Mouse (Mus musculus): Measurements from ENCODE around the gene Sema5a. TPM values are rescaled to one million over a fixed set of nuclear protein-coding genes. Genes with fewer than 3 reads are reported as not detected.

The Sema5a gene
- polyA plus RNA-seq, 1 experiment from 2014 or later = 37.9 TPM

DNA sequence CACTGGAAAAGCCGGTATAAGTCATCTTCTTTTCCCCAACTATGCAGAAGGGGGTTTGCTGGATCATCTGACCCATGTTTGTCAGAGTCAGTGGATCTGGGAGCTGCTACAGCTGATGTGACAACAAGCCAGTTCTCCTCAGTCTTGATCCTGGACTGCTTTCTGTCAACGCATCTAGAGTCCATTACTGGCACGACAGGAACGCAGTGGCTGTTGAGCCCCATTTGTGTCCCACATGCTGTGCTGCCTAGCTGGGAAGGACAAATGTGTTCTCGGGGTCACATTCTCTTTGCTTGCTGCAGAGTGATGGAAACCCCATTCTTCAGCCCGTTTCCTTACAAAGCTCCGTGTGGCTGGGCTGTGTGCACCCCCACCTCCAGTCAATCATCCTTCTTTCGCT is 12.7 kb downstream of the Sema5a start:
- 67% methylated on average over 8 of the region's 8 CpGs for whole genome bisulfite sequencing

DNA sequence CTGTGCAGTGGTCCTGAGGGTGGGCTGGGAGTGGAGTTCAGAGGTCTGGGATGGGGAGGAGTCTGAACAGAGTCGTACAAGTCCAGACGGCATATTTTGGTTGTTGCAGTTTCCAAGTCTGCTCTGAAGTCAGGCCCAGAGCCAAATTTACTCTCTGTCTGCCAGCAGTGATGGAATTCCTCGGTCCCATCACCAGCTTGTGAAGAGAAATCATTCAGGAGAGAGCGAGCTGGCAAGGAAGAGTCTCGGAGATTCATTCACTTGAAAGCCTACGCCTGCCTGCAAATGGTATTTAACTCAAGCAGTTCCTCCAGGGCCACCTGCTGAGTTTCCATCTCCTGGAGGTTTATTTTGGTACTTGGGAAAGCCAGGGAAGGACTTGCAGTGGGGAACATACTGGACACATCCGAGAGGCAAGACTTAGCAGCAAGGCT is 13.3 kb downstream of the Sema5a start:
- H3K4me3 ChIP-seq = no peak overlapping the region
- peaks cover 9% of the 10 kb centered on the region; the same call in 1 of the 2 replicates for H3K36me3 ChIP-seq
- peak overlapping the region; percentile 60 for H3K27ac ChIP-seq
- no peaks in the 10 kb centered on the region for H3K27me3 ChIP-seq
- 0 out of 2 replicates have a peak, but pooled peaks cover 8% of the 10 kb centered on the region for H3K9me3 ChIP-seq
- H3K4me2 ChIP-seq = peak overlapping the region; percentile 40
- H3K4me1 ChIP-seq = peaks cover 41% of the 10 kb centered on the region
- WGBS = 25% methylated on average over 7 of the region's 7 CpGs
- H3K9ac ChIP-seq = no peak overlapping the region; the same call in 1 of the 2 replicates
- ATAC-seq (ENCODE audit: insufficient number of reproducible peaks, insufficient read depth, low FRiP score, low TSS enrichment, low read depth) = no peak

More for the DNA sequence above, 12.7 kb downstream of the Sema5a start:
- no peaks in the 10 kb centered on the region for H3K27me3 ChIP-seq
- H3K27ac ChIP-seq = peak overlapping the region; percentile 60
- no peak overlapping the region for H3K9ac ChIP-seq
- H3K4me1 ChIP-seq = peaks cover 41% of the 10 kb centered on the region
- H3K9me3 ChIP-seq = 0 out of 2 replicates have a peak, but pooled peaks cover 8% of the 10 kb centered on the region
- H3K4me3 ChIP-seq = no peak overlapping the region
- H3K4me2 ChIP-seq = peak overlapping the region; percentile 40
- peaks cover 9% of the 10 kb centered on the region; the same call in 1 of the 2 replicates for H3K36me3 ChIP-seq
- ATAC-seq (ENCODE audit: insufficient number of reproducible peaks, insufficient read depth, low FRiP score, low TSS enrichment, low read depth) = no peak

DNA sequence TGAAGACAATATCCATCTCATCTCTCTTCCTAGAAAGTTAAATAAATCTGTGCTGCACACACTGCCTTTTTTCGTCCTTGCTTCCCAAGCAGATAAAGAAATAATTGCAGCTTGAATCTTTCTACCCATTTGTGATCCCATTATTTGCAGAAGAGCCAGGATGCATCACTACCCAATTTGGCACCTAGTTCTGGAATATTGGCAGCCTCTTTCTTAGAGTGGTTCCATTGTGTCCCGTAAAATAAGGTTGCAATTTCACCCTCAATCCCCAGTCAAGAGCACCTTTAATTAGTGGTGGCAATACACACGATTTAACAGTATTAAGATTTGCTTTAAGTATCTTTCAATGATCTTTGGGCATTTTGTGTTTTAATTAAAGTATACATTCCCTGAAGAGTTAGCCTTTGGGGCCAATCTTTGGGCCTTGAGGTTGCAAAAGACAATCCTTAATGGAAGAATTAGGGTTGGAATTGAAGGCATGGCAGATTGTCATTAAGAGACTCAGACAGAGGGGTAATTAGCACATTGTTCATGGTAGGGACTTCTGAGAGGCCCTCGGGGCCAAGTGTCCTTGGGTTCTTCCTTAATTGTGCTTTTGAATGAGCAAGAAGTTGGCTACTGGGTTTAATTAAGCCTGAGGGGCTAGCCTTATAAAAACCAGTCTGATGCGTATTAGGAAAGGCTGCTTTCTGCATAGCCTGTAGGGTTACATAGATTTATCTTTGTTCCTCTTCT is 14.9 kb downstream of the Sema5a start:
- no peak overlapping the region for H3K4me3 ChIP-seq

DNA sequence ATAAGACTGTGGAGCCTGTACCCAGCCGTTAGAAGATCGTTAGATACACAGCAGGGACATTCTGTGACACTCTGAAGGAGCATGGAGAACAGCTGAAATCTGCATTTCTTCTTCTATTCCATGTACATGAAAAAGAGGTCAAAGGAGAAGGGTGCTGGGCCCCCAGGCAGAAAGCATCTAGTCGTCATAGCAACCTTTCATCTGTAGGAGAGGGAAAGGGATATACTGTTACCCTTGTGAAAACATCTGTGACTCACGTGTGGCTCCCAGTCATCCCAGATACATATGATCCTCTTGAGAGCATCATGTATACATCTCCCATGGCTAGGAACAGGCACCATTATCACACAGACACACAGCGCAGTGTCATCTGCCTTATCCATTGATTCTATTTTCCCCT is 16.3 kb downstream of the Sema5a start:
- H3K4me1 ChIP-seq = peaks cover 64% of the 10 kb centered on the region
- no peaks in the 10 kb centered on the region for H3K36me3 ChIP-seq
- H3K4me2 ChIP-seq = no peak overlapping the region
- H3K9ac ChIP-seq = no peak overlapping the region
- WGBS = 17% methylated on average over 5 of the region's 5 CpGs
- no peak for ATAC-seq (ENCODE audit: insufficient number of reproducible peaks, insufficient read depth, low FRiP score, low TSS enrichment, low read depth)
- no peaks in the 10 kb centered on the region for H3K9me3 ChIP-seq
- no peaks in the 10 kb centered on the region for H3K27me3 ChIP-seq
- no peak overlapping the region for H3K4me3 ChIP-seq
- H3K27ac ChIP-seq = no peak overlapping the region

More for the DNA sequence above, 14.9 kb downstream of the Sema5a start:
- Histone ChIP-seq H3K4me2 (no peak overlapping the region), H3K4me1 (peaks cover 50% of the 10 kb centered on the region), H3K27me3 (no peaks in the 10 kb centered on the region), H3K9me3 (no peaks in the 10 kb centered on the region), H3K9ac (no peak overlapping the region), H3K36me3 (no peaks in the 10 kb centered on the region), H3K27ac (no peak overlapping the region)
- no peak for ATAC-seq (ENCODE audit: insufficient number of reproducible peaks, insufficient read depth, low FRiP score, low TSS enrichment, low read depth)
- WGBS = 46% methylated on average over 5 of the region's 5 CpGs

DNA sequence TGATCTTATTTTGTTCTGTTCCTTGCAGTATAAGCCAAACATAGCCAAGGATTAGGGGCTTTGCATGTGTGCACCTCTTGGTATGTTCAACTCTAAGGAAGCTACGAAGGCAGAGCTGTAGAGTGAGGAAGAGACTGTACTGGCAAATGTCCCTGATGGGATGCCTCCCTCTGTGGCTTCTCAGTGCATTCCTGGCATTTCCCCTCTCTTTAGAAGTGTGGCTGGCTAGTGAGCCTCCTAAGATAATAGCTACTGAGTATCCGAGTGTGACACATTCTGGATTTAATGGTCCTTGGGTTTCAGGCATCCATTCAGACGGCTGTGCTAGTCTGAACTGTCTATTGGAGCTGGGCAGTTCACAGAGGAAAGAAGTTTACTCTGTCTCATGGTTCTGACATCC is 19.0 kb downstream of the Sema5a start:
- no peaks in the 10 kb centered on the region for H3K9me3 ChIP-seq
- no peak overlapping the region for H3K9ac ChIP-seq
- H3K4me3 ChIP-seq = no peak overlapping the region
- H3K4me1 ChIP-seq = peaks cover 55% of the 10 kb centered on the region
- no peaks in the 10 kb centered on the region for H3K27me3 ChIP-seq
- 43% methylated on average over 3 of the region's 3 CpGs for WGBS
- no peak overlapping the region for H3K4me2 ChIP-seq
- ATAC-seq (ENCODE audit: insufficient number of reproducible peaks, insufficient read depth, low FRiP score, low TSS enrichment, low read depth) = no peak
- peaks cover 3% of the 10 kb centered on the region; the same call in 1 of the 2 replicates for H3K36me3 ChIP-seq
- no peak overlapping the region for H3K27ac ChIP-seq

DNA sequence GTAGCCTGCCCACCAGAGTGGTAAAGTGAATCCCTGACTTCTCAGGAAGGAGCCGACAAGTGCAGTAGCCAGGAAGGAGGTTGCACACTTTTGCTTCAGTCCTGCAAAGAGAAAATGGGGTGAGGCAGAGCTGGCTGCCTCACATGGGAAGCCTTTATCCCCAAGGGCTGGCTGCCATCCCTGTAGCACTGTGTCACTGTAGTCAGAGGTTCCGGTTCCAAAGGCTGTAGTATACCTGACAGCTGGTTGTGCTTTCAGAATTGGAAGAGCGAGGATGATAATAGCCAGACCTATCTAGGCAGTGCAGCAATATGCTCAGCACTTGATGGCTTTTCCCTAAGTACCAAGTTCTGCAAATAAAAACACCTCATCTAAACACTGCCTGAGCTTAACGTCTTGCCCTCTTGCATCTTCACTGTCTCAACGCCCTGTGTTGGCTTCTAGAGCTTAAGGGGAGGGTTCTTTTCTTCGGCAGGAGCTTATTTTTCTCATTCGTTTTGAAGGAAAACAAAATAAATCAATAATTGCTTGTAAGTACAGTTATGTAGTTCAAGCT is 20.3 kb downstream of the Sema5a start:
- no peak overlapping the region for H3K4me2 ChIP-seq
- no peak overlapping the region for H3K9ac ChIP-seq
- H3K36me3 ChIP-seq = peaks cover 3% of the 10 kb centered on the region; the same call in 1 of the 2 replicates
- H3K4me3 ChIP-seq = no peak overlapping the region
- H3K4me1 ChIP-seq = peaks cover 52% of the 10 kb centered on the region
- 83% methylated on average over 7 of the region's 7 CpGs for WGBS
- ATAC-seq (ENCODE audit: insufficient number of reproducible peaks, insufficient read depth, low FRiP score, low TSS enrichment, low read depth) = no peak
- H3K27ac ChIP-seq = no peak overlapping the region; the same call in 1 of the 2 replicates
- H3K27me3 ChIP-seq = no peaks in the 10 kb centered on the region
- H3K9me3 ChIP-seq = no peaks in the 10 kb centered on the region

DNA sequence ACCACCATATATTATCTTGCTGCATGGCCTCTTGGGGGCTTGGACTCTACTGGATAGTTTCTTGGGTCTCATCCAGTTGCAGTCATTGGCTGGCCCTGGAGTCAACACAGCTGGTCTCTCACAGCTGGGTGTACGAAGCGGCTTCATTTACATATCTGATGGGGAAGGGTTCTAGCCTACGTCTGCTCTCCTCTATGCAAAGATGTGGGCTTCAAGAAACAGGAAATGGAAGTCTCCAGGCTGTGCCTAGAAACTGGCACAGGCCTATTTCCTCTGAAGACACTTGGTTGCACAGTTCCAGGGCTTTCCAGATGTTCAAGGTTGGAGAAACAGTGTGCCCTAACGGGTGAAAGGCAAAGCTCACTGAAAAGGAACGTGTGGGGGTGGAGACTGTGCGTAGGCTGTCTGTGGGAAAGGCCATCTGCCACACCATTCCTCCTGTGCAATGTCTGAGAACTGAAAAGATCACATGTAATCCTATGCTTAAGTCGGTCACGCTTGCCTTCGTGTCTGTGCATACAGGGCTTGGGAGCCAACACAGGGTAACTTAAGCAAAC is 20.8 kb downstream of the Sema5a start:
- Histone ChIP-seq H3K4me3 (no peak overlapping the region), H3K27ac (peak overlapping the region; percentile 71; the same call in 1 of the 2 replicates), H3K9me3 (no peaks in the 10 kb centered on the region), H3K27me3 (no peaks in the 10 kb centered on the region), H3K36me3 (peaks cover 3% of the 10 kb centered on the region; the same call in 1 of the 2 replicates), H3K9ac (no peak overlapping the region), H3K4me2 (no peak overlapping the region), H3K4me1 (peaks cover 54% of the 10 kb centered on the region)
- ATAC-seq (ENCODE audit: insufficient number of reproducible peaks, insufficient read depth, low FRiP score, low TSS enrichment, low read depth) = 0 out of 2 replicates have a peak, but pooled peaks have one; percentile 29
- WGBS = 52% methylated on average over 9 of the region's 9 CpGs

DNA sequence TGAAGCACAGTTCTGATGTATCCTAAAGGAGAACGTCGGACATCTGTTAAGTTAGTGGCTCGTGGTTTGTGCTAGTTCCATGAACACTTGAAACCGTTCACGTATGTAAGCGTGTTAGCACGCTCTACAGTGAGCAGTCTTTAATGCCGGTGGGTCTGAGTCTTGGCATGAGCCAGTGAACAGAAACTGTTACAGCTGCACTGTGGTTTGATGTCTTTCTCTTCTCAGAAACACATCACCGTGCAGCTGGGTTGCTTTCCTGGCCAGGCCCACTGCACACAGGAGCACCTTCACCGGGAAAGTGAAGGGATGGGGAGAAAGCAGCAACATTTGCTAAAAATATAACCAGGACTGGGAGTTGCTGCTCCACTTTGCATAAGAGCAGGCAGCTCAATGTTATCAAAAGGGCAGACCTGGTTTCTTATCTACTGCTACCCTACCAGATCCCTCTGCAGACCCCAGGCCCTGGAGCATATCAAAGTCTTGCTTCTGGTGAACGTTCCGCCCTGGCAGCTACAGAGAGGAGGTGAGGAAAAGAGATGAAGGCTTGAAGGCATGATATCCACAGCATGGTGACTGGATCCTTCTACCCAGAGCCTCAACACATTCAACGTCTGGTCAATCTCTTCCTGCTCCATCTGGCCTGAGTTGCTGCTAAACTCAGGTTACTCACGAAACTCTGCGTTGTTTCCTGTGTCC is 21.7 kb downstream of the Sema5a start:
- H3K4me1 ChIP-seq = peaks cover 46% of the 10 kb centered on the region
- no peaks in the 10 kb centered on the region for H3K27me3 ChIP-seq
- H3K27ac ChIP-seq = peak overlapping the region; percentile 71; the same call in 1 of the 2 replicates
- peak; percentile 43; the same call in 1 of the 2 replicates for ATAC-seq (ENCODE audit: insufficient number of reproducible peaks, insufficient read depth, low FRiP score, low TSS enrichment, low read depth)
- H3K4me2 ChIP-seq = no peak overlapping the region
- no peaks in the 10 kb centered on the region for H3K9me3 ChIP-seq
- peaks cover 4% of the 10 kb centered on the region; the same call in 1 of the 2 replicates for H3K36me3 ChIP-seq
- no peak overlapping the region for H3K4me3 ChIP-seq
- 62% methylated on average over 15 of the region's 15 CpGs for WGBS
- no peak overlapping the region for H3K9ac ChIP-seq

DNA sequence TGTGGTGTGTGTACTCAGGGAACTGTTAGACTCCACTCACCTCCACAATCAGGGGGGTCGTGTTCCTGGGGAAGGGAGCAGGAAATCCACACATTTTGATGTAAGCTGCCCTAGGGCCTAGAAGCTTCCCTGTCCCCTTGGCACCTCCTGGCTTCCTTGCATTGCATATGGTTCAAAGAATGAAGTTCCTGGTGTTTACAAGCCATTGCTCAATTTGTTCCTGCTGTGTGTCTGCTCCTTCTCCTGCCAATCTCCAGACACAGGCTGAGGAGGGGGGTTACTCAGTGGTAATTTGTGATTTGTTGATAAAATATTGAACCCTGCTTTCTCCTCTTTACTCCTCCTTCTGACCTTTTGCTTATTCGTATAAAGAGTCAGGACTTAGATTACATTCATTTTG is 25.5 kb downstream of the Sema5a start:
- no peak for ATAC-seq (ENCODE audit: insufficient number of reproducible peaks, insufficient read depth, low FRiP score, low TSS enrichment, low read depth)
- 27% methylated on average over 2 of the region's 2 CpGs for WGBS

DNA sequence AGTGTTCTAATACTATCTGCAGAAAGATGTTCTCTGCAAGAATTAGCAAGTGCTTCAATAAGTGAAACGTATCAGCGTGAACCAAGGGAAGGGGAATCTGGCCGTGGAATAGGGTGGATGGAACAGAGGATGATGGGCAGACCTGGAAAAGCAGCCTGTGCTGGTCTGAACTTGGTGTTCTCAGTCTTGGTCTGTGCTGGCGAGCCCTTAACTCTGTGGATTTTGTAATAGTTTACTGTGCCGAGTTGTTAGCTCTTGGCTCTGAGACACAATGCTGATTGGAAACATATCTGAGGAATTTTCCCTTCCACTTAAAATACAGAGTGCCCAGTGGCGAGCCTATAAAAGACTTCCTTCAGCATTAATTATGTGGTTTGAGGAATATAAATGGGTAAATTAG is 29.3 kb downstream of the Sema5a start:
- ATAC-seq (ENCODE audit: insufficient number of reproducible peaks, insufficient read depth, low FRiP score, low TSS enrichment, low read depth) = no peak
- WGBS = 68% methylated on average over 6 of the region's 6 CpGs
- peaks cover 12% of the 10 kb centered on the region for H3K36me3 ChIP-seq
- H3K9me3 ChIP-seq = no peaks in the 10 kb centered on the region
- no peak overlapping the region for H3K9ac ChIP-seq
- no peak overlapping the region for H3K4me2 ChIP-seq
- H3K4me3 ChIP-seq = no peak overlapping the region
- no peaks in the 10 kb centered on the region for H3K27me3 ChIP-seq
- peaks cover 31% of the 10 kb centered on the region for H3K4me1 ChIP-seq
- no peak overlapping the region for H3K27ac ChIP-seq

More for the DNA sequence above, 25.5 kb downstream of the Sema5a start:
- Histone ChIP-seq H3K27me3 (no peaks in the 10 kb centered on the region), H3K36me3 (peaks cover 15% of the 10 kb centered on the region), H3K4me2 (no peak overlapping the region), H3K9me3 (no peaks in the 10 kb centered on the region), H3K27ac (no peak overlapping the region), H3K4me1 (peaks cover 37% of the 10 kb centered on the region), H3K9ac (no peak overlapping the region), H3K4me3 (no peak overlapping the region)

DNA sequence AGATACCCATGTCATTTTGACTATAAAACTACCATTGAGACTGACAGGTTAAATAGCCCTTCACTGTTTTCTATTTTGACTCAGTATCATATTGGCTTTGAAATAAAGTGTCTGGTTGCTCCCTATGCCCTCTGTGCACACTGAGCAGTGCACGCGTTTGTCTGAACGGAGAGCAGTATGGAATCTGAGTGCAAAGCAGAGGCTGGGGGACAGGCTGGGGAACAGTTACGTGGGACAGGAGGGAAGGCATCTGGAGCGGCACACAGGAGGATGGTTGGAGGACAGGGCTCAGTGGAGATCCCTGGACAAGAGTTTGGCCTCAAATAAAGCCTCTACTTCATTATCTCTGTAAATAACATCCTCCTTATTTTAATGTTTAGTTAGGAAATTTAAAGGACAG is 30.4 kb downstream of the Sema5a start:
- Histone ChIP-seq H3K4me3 (no peak overlapping the region), H3K9ac (no peak overlapping the region), H3K27me3 (no peaks in the 10 kb centered on the region), H3K9me3 (no peaks in the 10 kb centered on the region), H3K36me3 (peaks cover 12% of the 10 kb centered on the region), H3K4me1 (peaks cover 33% of the 10 kb centered on the region), H3K4me2 (no peak overlapping the region), H3K27ac (no peak overlapping the region)
- ATAC-seq (ENCODE audit: insufficient number of reproducible peaks, insufficient read depth, low FRiP score, low TSS enrichment, low read depth) = no peak
- WGBS = 69% methylated on average over 5 of the region's 5 CpGs

Data from embryonic facial prominence, embryonic 13.5 days (tissue).